Mouse (Mus musculus) heart, postnatal 0 days (tissue): ENCODE results near the gene Tram2.

Source experiments
- CTCF ChIP-seq: IDR thresholded peaks from 2 replicates; pipeline ENCODE4 v1.5.1; 2016; ENCODE audit warnings: antibody characterized with exemption, control low read depth, low read depth
- EP300 ChIP-seq: IDR thresholded peaks from 2 replicates; pipeline ENCODE4 v1.6.1; 2016; ENCODE audit warnings: antibody characterized with exemption, low read depth

- TF ChIP-seq CTCF (no peak), EP300 (no peak)
Observed at GRCm38 (mm10) chr1:21086291-21086690, 7.3 kb upstream of the Tram2 start.
